Mouse (Mus musculus) spleen, adult 2 months (tissue): ENCODE measurements around the gene Tle3.

ENCODE experiments used
- CTCF ChIP-seq: fragments of 200-500 bp; IDR thresholded peaks from 2 replicates; pipeline ENCODE4 v1.5.1; 2011; ENCODE audit warnings: mild to moderate bottlenecking, inconsistent platforms; ENCODE audit not compliant: insufficient read depth, insufficient read length, insufficient replicate concordance; ENCODE audit errors: extremely low read depth
- POLR2A ChIP-seq: fragments of 200-500 bp; IDR thresholded peaks from 2 replicates; pipeline ENCODE4 v1.6.1; 2011; ENCODE audit warnings: low read depth, low read length, inconsistent platforms

GRCm38 (mm10) chr9:61358933-61359332 is 13.2 kb upstream of the Tle3 start:
- TF ChIP-seq CTCF (no peak), POLR2A (no peak)
